Mouse (Mus musculus) liver, adult 2 months (tissue): ENCODE data around the gene Batf. TPM values are rescaled to one million over a fixed set of nuclear protein-coding genes. Genes with fewer than 3 reads are reported as not detected.

ENCODE experiments used
- DNase-seq: peaks from one replicate; pipeline ENCODE4 v3.0.0-alpha.2; 2011; ENCODE audit warnings: low read depth, low spot score; ENCODE audit errors: extremely low read depth
- H3K27ac ChIP-seq: fragments of 200-500 bp; replicated peaks from 2 replicates; pipeline ENCODE4 v1.5.1; 2012; ENCODE audit warnings: low read depth, mild to moderate bottlenecking, control low read depth, inconsistent platforms, low read length; ENCODE audit not compliant: insufficient read depth
- H3K27me3 ChIP-seq: fragments of 200-500 bp; 2 replicates; pipeline ENCODE4 v1.6.1; 2012; ENCODE audit warnings: mild to moderate bottlenecking, moderate library complexity, low read length, inconsistent platforms; ENCODE audit not compliant: control insufficient read depth, insufficient read depth
- H3K36me3 ChIP-seq: fragments of 200-500 bp; 2 replicates; pipeline ENCODE4 v1.6.1; 2012; ENCODE audit warnings: low read length, inconsistent platforms; ENCODE audit not compliant: control insufficient read depth, insufficient read depth
- H3K4me1 ChIP-seq: fragments of 200-500 bp; 2 replicates; pipeline ENCODE4 v1.6.1; 2011; ENCODE audit warnings: low read length; ENCODE audit not compliant: control insufficient read depth, insufficient read depth
- H3K4me3 ChIP-seq: fragments of 200-500 bp; 2 replicates; pipeline ENCODE4 v1.5.1; 2011; ENCODE audit warnings: low read depth, mild to moderate bottlenecking, control low read depth, low read length, moderate library complexity; ENCODE audit not compliant: insufficient read depth
- H3K79me2 ChIP-seq: fragments of 200-500 bp; 2 replicates; pipeline ENCODE4 v1.6.1; 2012; ENCODE audit warnings: inconsistent platforms, mild to moderate bottlenecking, low read length, moderate library complexity; ENCODE audit not compliant: control insufficient read depth, insufficient read depth
- H3K9ac ChIP-seq: fragments of 200-500 bp; 2 replicates; pipeline ENCODE4 v1.6.1; 2012; ENCODE audit warnings: low read depth, mild to moderate bottlenecking, control low read depth, inconsistent platforms, low read length
- CTCF ChIP-seq: fragments of 200-500 bp; IDR thresholded peaks from 2 replicates; pipeline ENCODE4 v1.5.1; 2011; ENCODE audit warnings: low read depth, low read length, control low read depth
- POLR2A ChIP-seq: fragments of 200-500 bp; IDR thresholded peaks from 2 replicates; pipeline ENCODE4 v1.6.1; 2011; ENCODE audit warnings: low read length, control low read depth; ENCODE audit not compliant: insufficient read depth; ENCODE audit errors: extremely low read depth
- WGBS: fragments of 180-500 bp; shearing (Covaris S2); methylation state at CpG from one replicate; pipeline ENCODE4 v1.1.7; 2018; 5-methylcytosine and 5-hydroxymethylcytosine counted together
- polyA plus RNA-seq: library from polyadenylated mRNA; depleted of rRNA; stranded (reverse); fragments of >200 nt; gene quantifications from 2 replicates; pipeline ENCODE4 v1.2.3, GENCODE M21; 2012
- total RNA-seq: library from RNA; depleted of rRNA; stranded (reverse); fragments of >200 nt; gene quantifications from 2 replicates; pipeline ENCODE4 v1.2.3, GENCODE M21; 2014

Batf gene
- total and polyA plus RNA-seq, 2 experiments: 0.74 to 0.76 TPM

DNA sequence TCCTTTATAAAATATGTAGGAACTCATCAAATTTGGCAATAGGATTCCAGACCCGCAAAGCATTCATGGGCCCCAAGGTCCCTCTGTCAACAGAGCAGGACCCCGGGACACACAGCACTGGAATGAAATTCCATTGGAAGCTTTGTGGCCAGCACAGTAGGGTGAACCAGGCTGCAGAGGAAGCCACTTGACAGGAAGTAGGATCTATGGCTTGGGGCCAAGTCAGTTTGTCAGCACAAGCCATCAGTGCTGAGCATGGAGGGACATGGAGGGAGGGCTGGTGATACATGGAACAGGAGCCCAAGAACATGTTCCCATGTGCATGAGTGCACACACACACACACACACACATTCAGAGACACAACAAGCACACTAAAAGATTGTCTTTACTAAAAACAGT, 49.7 kb downstream of the Batf start:
- whole genome bisulfite sequencing: 67% methylated on average over 2 of the region's 2 CpGs
- H3K4me3 ChIP-seq: no peak overlapping the region
- TF ChIP-seq POLR2A (no peak), CTCF (no peak)
- H3K9ac ChIP-seq: no peak overlapping the region
- H3K79me2 ChIP-seq: no peaks in the 10 kb centered on the region
- H3K27me3 ChIP-seq: no peaks in the 10 kb centered on the region
- H3K4me1 ChIP-seq: no peaks in the 10 kb centered on the region
- no peak overlapping the region for H3K27ac ChIP-seq
- H3K36me3 ChIP-seq: no peaks in the 10 kb centered on the region
- no peak for DNase-seq

DNA sequence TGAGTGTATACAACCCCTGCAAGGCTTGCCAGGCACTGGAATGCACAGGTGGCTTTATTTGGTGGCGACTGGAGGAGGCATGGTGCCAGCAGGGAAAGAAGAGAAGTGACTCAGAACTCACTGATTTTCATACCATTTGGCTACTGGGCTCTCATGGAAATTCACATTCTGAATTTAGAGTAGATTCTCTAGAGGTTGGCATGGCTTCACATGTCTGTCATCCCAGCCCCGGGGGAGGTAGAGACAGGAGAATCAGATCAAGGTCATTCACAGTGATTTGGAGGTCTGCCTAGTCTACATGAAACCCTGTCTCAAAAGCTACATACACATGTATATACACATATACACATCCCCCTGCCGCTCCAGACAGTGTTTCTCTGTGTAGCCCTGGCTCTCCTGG, 50.5 kb downstream of the Batf start:
- no peaks in the 10 kb centered on the region for H3K36me3 ChIP-seq
- DNase-seq: no peak
- TF ChIP-seq POLR2A (no peak), CTCF (no peak)
- H3K27me3 ChIP-seq: no peaks in the 10 kb centered on the region
- 78% methylated on average over 3 of the region's 3 CpGs for WGBS
- H3K4me1 ChIP-seq: no peaks in the 10 kb centered on the region
- no peak overlapping the region for H3K4me3 ChIP-seq
- H3K27ac ChIP-seq: no peak overlapping the region
- H3K79me2 ChIP-seq: no peaks in the 10 kb centered on the region
- H3K9ac ChIP-seq: no peak overlapping the region

DNA sequence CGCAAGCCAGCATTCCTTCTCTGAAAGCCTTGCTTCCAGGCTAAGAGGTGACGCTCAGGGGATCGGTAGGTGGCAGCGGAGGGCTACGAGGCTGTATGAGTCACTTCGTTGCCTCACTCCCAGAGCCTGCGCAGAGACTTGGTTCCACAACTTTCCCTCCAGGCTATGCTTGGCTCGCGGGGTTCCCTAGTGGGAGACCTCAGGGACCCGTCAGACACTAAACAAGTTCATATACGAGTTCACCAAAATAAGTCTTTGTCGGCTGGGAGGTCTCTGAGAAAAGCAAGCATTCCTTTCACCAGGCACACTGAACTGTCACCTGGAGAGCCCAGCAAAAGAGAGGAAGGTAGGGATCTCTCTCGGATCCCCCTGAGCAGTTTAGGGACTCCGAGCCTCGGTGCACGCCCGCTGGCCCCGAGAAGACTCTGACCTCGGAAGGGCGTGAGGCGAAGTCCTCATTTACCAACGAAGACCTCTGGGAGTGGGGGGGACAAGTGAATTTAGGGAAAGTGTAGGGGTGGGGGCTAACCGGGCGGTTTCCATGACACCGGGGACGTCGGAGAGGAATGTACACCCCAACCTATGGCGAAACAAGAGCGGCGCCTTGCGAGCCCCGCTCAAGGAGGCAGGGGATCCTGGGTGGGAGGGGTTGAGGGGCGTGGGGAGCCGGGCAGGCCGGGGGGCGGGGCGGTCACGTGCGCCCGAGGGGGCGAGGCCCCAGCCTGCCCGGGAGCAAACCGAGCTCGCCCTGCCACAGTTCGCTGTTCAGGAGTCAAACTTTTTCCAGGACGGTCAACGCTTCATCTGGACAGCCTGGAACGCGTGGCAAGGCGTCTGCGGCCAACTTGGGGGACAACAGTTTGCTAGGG, 59.6 kb downstream of the Batf start, which contains the start of gene Flvcr2:
Gene Flvcr2 (plus strand): TSS at position 713 of the 869 bp plus-strand sequence.
- Histone ChIP-seq H3K9ac (peak within 1 kb of the TSS; percentile 59), H3K27ac (0 out of 2 replicates have a peak within 1 kb of the TSS, but pooled peaks have one; percentile 2), H3K4me3 (peak within 1 kb of the TSS; percentile 56), H3K27me3 (no peaks in the 10 kb centered on the region), H3K79me2 (no peaks in the 10 kb centered on the region), H3K36me3 (no peaks in the 10 kb centered on the region), H3K4me1 (peaks cover 8% of the 10 kb centered on the region; the same call in 1 of the 2 replicates)
- DNase-seq: peak; percentile 79
- 2% methylated on average over 50 of the region's 51 CpGs for WGBS
- peak; percentile 99 for TF ChIP-seq CTCF
- no peak for TF ChIP-seq POLR2A

DNA sequence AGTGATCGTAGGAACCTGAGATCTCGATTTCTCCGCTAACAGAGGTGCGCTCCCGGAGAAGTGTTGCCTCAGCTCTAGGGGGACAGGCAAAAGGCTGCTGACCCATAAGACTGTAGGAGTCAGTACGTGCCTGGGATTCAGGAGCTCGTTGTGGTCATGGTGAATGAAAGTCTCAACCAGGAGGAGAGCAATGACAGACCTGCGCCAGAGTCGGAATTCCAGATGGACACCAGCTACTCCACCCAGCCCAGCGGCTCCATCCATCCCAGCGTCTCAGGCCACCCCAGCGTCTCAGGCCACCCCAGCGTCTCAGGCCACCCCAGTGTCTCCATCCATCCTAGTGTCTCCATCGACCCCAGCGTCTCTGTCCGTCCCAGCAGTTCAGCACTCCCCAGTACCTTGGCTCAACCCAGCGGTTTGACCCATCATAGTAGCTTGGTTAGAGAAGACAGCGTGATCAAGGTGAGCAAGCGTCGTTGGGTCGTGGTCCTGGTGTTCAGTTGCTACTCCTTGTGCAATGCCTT, 60.3 kb downstream of the Batf start:
- peak overlapping the region; percentile 56 for H3K4me3 ChIP-seq
- TF ChIP-seq POLR2A (no peak), CTCF (no peak)
- H3K9ac ChIP-seq: peak overlapping the region; percentile 59
- 7% methylated on average over 21 of the region's 21 CpGs for WGBS
- H3K36me3 ChIP-seq: no peaks in the 10 kb centered on the region
- peaks cover 8% of the 10 kb centered on the region; the same call in 1 of the 2 replicates for H3K4me1 ChIP-seq
- no peak for DNase-seq
- H3K27me3 ChIP-seq: no peaks in the 10 kb centered on the region
- H3K27ac ChIP-seq: no peak overlapping the region
- no peaks in the 10 kb centered on the region for H3K79me2 ChIP-seq

DNA sequence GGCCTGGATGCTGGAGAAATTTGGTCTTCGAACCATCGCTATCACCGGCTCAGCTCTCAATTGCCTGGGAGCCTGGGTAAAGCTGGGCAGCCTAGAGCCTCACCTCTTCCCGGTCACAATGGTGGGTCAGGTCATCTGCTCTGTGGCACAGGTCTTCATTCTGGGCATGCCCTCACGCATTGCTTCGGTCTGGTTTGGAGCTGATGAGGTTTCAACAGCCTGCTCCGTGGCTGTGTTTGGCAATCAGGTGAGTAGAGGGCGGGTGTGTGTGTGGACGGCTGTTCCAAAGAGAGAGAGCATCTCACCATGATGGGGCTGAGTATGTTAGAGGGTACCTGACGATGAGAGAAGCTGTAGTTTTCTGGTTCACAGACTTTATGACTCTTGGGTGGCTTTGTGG, 60.9 kb downstream of the Batf start:
- Histone ChIP-seq H3K4me1 (peaks cover 8% of the 10 kb centered on the region; the same call in 1 of the 2 replicates), H3K9ac (no peak overlapping the region), H3K4me3 (no peak overlapping the region), H3K27ac (no peak overlapping the region), H3K79me2 (no peaks in the 10 kb centered on the region), H3K36me3 (no peaks in the 10 kb centered on the region), H3K27me3 (no peaks in the 10 kb centered on the region)
- peak; percentile 36 for DNase-seq
- TF ChIP-seq CTCF: no peak
- no peak for TF ChIP-seq POLR2A
- WGBS: 25% methylated on average over 10 of the region's 10 CpGs
